Mouse (Mus musculus): Measurements from ENCODE around the gene Gper1. TPM values are rescaled to one million over a fixed set of nuclear protein-coding genes. Genes with fewer than 3 reads are reported as not detected.

Gper1 gene
- polyA plus RNA-seq, 1 experiment from 2014 or later, result 5.7 TPM

- WGBS, result 90% methylated on average over 11 of the region's 11 CpGs
These were observed 18.2 kb downstream of the Gper1 start for GRCm38 (mm10) chr5:139440926-139441725.

GRCm38 (mm10) chr5:139441726-139442018 is 18.7 kb downstream of the Gper1 start:
- no peaks in the 10 kb centered on the region for H3K27me3 ChIP-seq
- 91% methylated on average over 2 of the region's 2 CpGs for WGBS
- H3K4me2 ChIP-seq, result no peak overlapping the region
- ATAC-seq (ENCODE audit: insufficient number of reproducible peaks, low FRiP score, low TSS enrichment, low read depth), result no peak
- H3K36me3 ChIP-seq, result no peaks in the 10 kb centered on the region
- no peak overlapping the region for H3K9ac ChIP-seq
- H3K4me3 ChIP-seq, result no peak overlapping the region
- peaks cover 16% of the 10 kb centered on the region; the same call in 1 of the 2 replicates for H3K4me1 ChIP-seq
- no peaks in the 10 kb centered on the region for H3K9me3 ChIP-seq
- H3K27ac ChIP-seq, result no peak overlapping the region

More at GRCm38 (mm10) chr5:139440926-139441725, 18.2 kb downstream of the Gper1 start:
- ATAC-seq (ENCODE audit: insufficient number of reproducible peaks, low FRiP score, low TSS enrichment, low read depth), result no peak
- H3K27me3 ChIP-seq, result no peaks in the 10 kb centered on the region
- H3K4me2 ChIP-seq, result no peak overlapping the region
- H3K36me3 ChIP-seq, result no peaks in the 10 kb centered on the region
- H3K4me1 ChIP-seq, result peaks cover 16% of the 10 kb centered on the region; the same call in 1 of the 2 replicates
- H3K27ac ChIP-seq, result no peak overlapping the region
- H3K9ac ChIP-seq, result no peak overlapping the region
- H3K4me3 ChIP-seq, result no peak overlapping the region
- no peaks in the 10 kb centered on the region for H3K9me3 ChIP-seq

- Histone ChIP-seq H3K4me1 (peaks cover 16% of the 10 kb centered on the region; the same call in 1 of the 2 replicates), H3K27ac (no peak overlapping the region), H3K36me3 (no peaks in the 10 kb centered on the region), H3K4me3 (no peak overlapping the region), H3K27me3 (no peaks in the 10 kb centered on the region), H3K9me3 (no peaks in the 10 kb centered on the region), H3K9ac (no peak overlapping the region), H3K4me2 (no peak overlapping the region)
- no peak for ATAC-seq (ENCODE audit: insufficient number of reproducible peaks, low FRiP score, low TSS enrichment, low read depth)
- 68% methylated on average over 12 of the region's 12 CpGs for WGBS
These were observed 19.5 kb downstream of the Gper1 start for GRCm38 (mm10) chr5:139442428-139442827.

- WGBS, result 59% methylated on average over 4 of the region's 4 CpGs
These were observed 20.0 kb downstream of the Gper1 start for GRCm38 (mm10) chr5:139442962-139443361.

GRCm38 (mm10) chr5:139445258-139445657 is 22.3 kb downstream of the Gper1 start:
- no peak for ATAC-seq (ENCODE audit: insufficient number of reproducible peaks, low FRiP score, low TSS enrichment, low read depth)
- peaks cover 13% of the 10 kb centered on the region; the same call in 1 of the 2 replicates for H3K4me1 ChIP-seq
- no peak overlapping the region for H3K9ac ChIP-seq
- no peak overlapping the region for H3K4me3 ChIP-seq
- no peak overlapping the region for H3K4me2 ChIP-seq
- H3K27ac ChIP-seq, result no peak overlapping the region
- H3K9me3 ChIP-seq, result no peaks in the 10 kb centered on the region
- H3K27me3 ChIP-seq, result no peaks in the 10 kb centered on the region
- 81% methylated on average over 8 of the region's 8 CpGs for WGBS
- H3K36me3 ChIP-seq, result no peaks in the 10 kb centered on the region

More at GRCm38 (mm10) chr5:139442962-139443361, 20.0 kb downstream of the Gper1 start:
- no peak overlapping the region for H3K4me3 ChIP-seq
- H3K9ac ChIP-seq, result no peak overlapping the region
- no peaks in the 10 kb centered on the region for H3K9me3 ChIP-seq
- no peak for ATAC-seq (ENCODE audit: insufficient number of reproducible peaks, low FRiP score, low TSS enrichment, low read depth)
- H3K4me1 ChIP-seq, result peaks cover 16% of the 10 kb centered on the region; the same call in 1 of the 2 replicates
- H3K4me2 ChIP-seq, result no peak overlapping the region
- no peaks in the 10 kb centered on the region for H3K27me3 ChIP-seq
- H3K27ac ChIP-seq, result no peak overlapping the region
- H3K36me3 ChIP-seq, result no peaks in the 10 kb centered on the region

- no peaks in the 10 kb centered on the region for H3K27me3 ChIP-seq
- H3K9ac ChIP-seq, result no peak overlapping the region
- no peak for ATAC-seq (ENCODE audit: insufficient number of reproducible peaks, low FRiP score, low TSS enrichment, low read depth)
- no peak overlapping the region for H3K27ac ChIP-seq
- 0 out of 2 replicates have a peak, but pooled peaks cover 4% of the 10 kb centered on the region for H3K36me3 ChIP-seq
- 68% methylated on average over 6 of the region's 6 CpGs for WGBS
- no peak overlapping the region for H3K4me2 ChIP-seq
- 0 out of 2 replicates have a peak, but pooled peaks cover 4% of the 10 kb centered on the region for H3K4me1 ChIP-seq
- no peaks in the 10 kb centered on the region for H3K9me3 ChIP-seq
- H3K4me3 ChIP-seq, result no peak overlapping the region
These were observed 25.1 kb downstream of the Gper1 start for GRCm38 (mm10) chr5:139448025-139448424.

GRCm38 (mm10) chr5:139449161-139449791 is 26.3 kb downstream of the Gper1 start:
- WGBS, result 54% methylated on average over 5 of the region's 5 CpGs
- Histone ChIP-seq H3K9ac (no peak overlapping the region), H3K4me3 (no peak overlapping the region), H3K4me1 (0 out of 2 replicates have a peak, but pooled peaks cover 4% of the 10 kb centered on the region), H3K27me3 (no peaks in the 10 kb centered on the region), H3K4me2 (no peak overlapping the region), H3K27ac (no peak overlapping the region), H3K9me3 (no peaks in the 10 kb centered on the region), H3K36me3 (peaks cover 8% of the 10 kb centered on the region; the same call in 1 of the 2 replicates)
- ATAC-seq (ENCODE audit: insufficient number of reproducible peaks, low FRiP score, low TSS enrichment, low read depth), result no peak

- no peak for ATAC-seq (ENCODE audit: insufficient number of reproducible peaks, low FRiP score, low TSS enrichment, low read depth)
- H3K36me3 ChIP-seq, result peaks cover 9% of the 10 kb centered on the region; the same call in 1 of the 2 replicates
- no peaks in the 10 kb centered on the region for H3K27me3 ChIP-seq
- no peaks in the 10 kb centered on the region for H3K9me3 ChIP-seq
- no peak overlapping the region for H3K4me2 ChIP-seq
- no peak overlapping the region for H3K4me3 ChIP-seq
- H3K27ac ChIP-seq, result no peak overlapping the region
- 60% methylated on average over 4 of the region's 4 CpGs for WGBS
- no peak overlapping the region for H3K9ac ChIP-seq
- 0 out of 2 replicates have a peak, but pooled peaks cover 4% of the 10 kb centered on the region for H3K4me1 ChIP-seq
These were observed 27.0 kb downstream of the Gper1 start for GRCm38 (mm10) chr5:139449926-139450325.

- 82% methylated on average over 10 of the region's 10 CpGs for WGBS
- Histone ChIP-seq H3K4me3 (no peak overlapping the region), H3K4me2 (no peak overlapping the region), H3K4me1 (no peaks in the 10 kb centered on the region), H3K36me3 (peaks cover 13% of the 10 kb centered on the region), H3K27me3 (no peaks in the 10 kb centered on the region), H3K9me3 (no peaks in the 10 kb centered on the region), H3K27ac (no peak overlapping the region), H3K9ac (no peak overlapping the region)
- no peak for ATAC-seq (ENCODE audit: insufficient number of reproducible peaks, low FRiP score, low TSS enrichment, low read depth)
These were observed 30.1 kb downstream of the Gper1 start for GRCm38 (mm10) chr5:139453031-139453430.

GRCm38 (mm10) chr5:139455166-139455565 is 32.2 kb downstream of the Gper1 start:
- ATAC-seq (ENCODE audit: insufficient number of reproducible peaks, low FRiP score, low TSS enrichment, low read depth), result no peak
- Histone ChIP-seq H3K27me3 (no peaks in the 10 kb centered on the region), H3K9ac (no peak overlapping the region), H3K4me2 (no peak overlapping the region), H3K4me3 (no peak overlapping the region), H3K27ac (no peak overlapping the region), H3K4me1 (peaks cover 10% of the 10 kb centered on the region), H3K9me3 (no peaks in the 10 kb centered on the region), H3K36me3 (peaks cover 13% of the 10 kb centered on the region)
- whole genome bisulfite sequencing, result 88% methylated on average over 12 of the region's 12 CpGs

- H3K4me3 ChIP-seq, result no peak overlapping the region
- H3K4me1 ChIP-seq, result peaks cover 15% of the 10 kb centered on the region
- WGBS, result 87% methylated on average over 8 of the region's 8 CpGs
- H3K9ac ChIP-seq, result no peak overlapping the region
- H3K9me3 ChIP-seq, result no peaks in the 10 kb centered on the region
- peaks cover 13% of the 10 kb centered on the region for H3K36me3 ChIP-seq
- no peaks in the 10 kb centered on the region for H3K27me3 ChIP-seq
- H3K27ac ChIP-seq, result no peak overlapping the region
- ATAC-seq (ENCODE audit: insufficient number of reproducible peaks, low FRiP score, low TSS enrichment, low read depth), result no peak
- no peak overlapping the region for H3K4me2 ChIP-seq
These were observed 34.3 kb downstream of the Gper1 start for GRCm38 (mm10) chr5:139457241-139457640.

GRCm38 (mm10) chr5:139459938-139460337 is 37.0 kb downstream of the Gper1 start:
- H3K9me3 ChIP-seq, result no peaks in the 10 kb centered on the region
- no peak overlapping the region for H3K27ac ChIP-seq
- peak overlapping the region; percentile 73 for H3K4me2 ChIP-seq
- 9% methylated on average over 10 of the region's 10 CpGs for WGBS
- H3K9ac ChIP-seq, result peak overlapping the region; percentile 54
- no peak for ATAC-seq (ENCODE audit: insufficient number of reproducible peaks, low FRiP score, low TSS enrichment, low read depth)
- H3K27me3 ChIP-seq, result 0 out of 2 replicates have a peak, but pooled peaks cover 2% of the 10 kb centered on the region
- peaks cover 5% of the 10 kb centered on the region; the same call in 1 of the 2 replicates for H3K36me3 ChIP-seq
- H3K4me1 ChIP-seq, result peaks cover 15% of the 10 kb centered on the region
- H3K4me3 ChIP-seq, result peak overlapping the region; percentile 71

All from limb, embryonic 15.5 days (tissue).